Mouse (Mus musculus) MEL (cell line): ENCODE data around the gene Klf16. TPM values are rescaled to one million over a fixed set of nuclear protein-coding genes. Genes with fewer than 3 reads are reported as not detected.
A peak's percentile ranks its signal among the peaks of the same experiment; 100 is the strongest.

Source experiments
- DNase-seq: peaks from one replicate; pipeline ENCODE4 v3.0.0; 2011; ENCODE audit warnings: low read depth, low spot score
- H3K27ac ChIP-seq: 2 replicates; pipeline ENCODE4 v1.5.1; 2012; ENCODE audit warnings: low read depth, mild to moderate bottlenecking, control low read depth, low read length, moderate library complexity; ENCODE audit not compliant: control insufficient read depth
- H3K27me3 ChIP-seq, 2 experiments: fragments of 150-350 bp in 1 of 2; sonication (generic) in 1 of 2; 2 replicates each; pipeline ENCODE4 v1.6.1; 2012; ENCODE audit warnings: low read length in 2 of 2, mild to moderate bottlenecking in 2 of 2, improper control_type of control experiment in 1 of 2, moderate library complexity in 1 of 2; ENCODE audit not compliant: insufficient read depth in 2 of 2, control insufficient read depth in 1 of 2
- H3K36me3 ChIP-seq, 2 experiments: 2 replicates each; pipeline ENCODE4 v1.6.1; 2012 to 2014; ENCODE audit warnings: low read length in 2 of 2, improper control_type of control experiment in 1 of 2, inconsistent platforms in 1 of 2, mild to moderate bottlenecking in 1 of 2; ENCODE audit not compliant: insufficient read depth in 2 of 2, control insufficient read depth in 1 of 2
- H3K4me1 ChIP-seq, 2 experiments: fragments of 150-350 bp in 1 of 2; sonication (generic) in 1 of 2; 2 replicates each; pipeline ENCODE4 v1.6.1; 2012; ENCODE audit warnings: low read length in 2 of 2, improper control_type of control experiment in 1 of 2, mild to moderate bottlenecking in 1 of 2; ENCODE audit not compliant: insufficient read depth in 2 of 2, control insufficient read depth in 1 of 2
- H3K4me3 ChIP-seq, 2 experiments: fragments of 150-350 bp in 1 of 2; sonication (generic) in 1 of 2; 2 replicates each; pipeline ENCODE4 v1.5.1; 2012; ENCODE audit warnings: low read depth in 2 of 2, low read length in 2 of 2, mild to moderate bottlenecking in 2 of 2, moderate library complexity in 2 of 2, control low read depth in 1 of 2, improper control_type of control experiment in 1 of 2; ENCODE audit not compliant: control insufficient read depth in 1 of 2, insufficient read depth in 1 of 2
- H3K79me2 ChIP-seq: 2 replicates; pipeline ENCODE4 v1.6.1; 2012; ENCODE audit warnings: mild to moderate bottlenecking, low read length, moderate library complexity; ENCODE audit not compliant: control insufficient read depth, poor library complexity, insufficient read depth
- H3K9ac ChIP-seq: 2 replicates; pipeline ENCODE4 v1.6.1; 2012; ENCODE audit warnings: low read depth, mild to moderate bottlenecking, control low read depth, low read length, moderate library complexity; ENCODE audit not compliant: control insufficient read depth, poor library complexity, severe bottlenecking
- H3K9me3 ChIP-seq: fragments of 150-350 bp; sonication (generic); replicated peaks from 2 replicates; pipeline ENCODE4 v1.6.1; 2012; ENCODE audit warnings: mild to moderate bottlenecking, low read length, improper control_type of control experiment, moderate library complexity; ENCODE audit not compliant: insufficient read depth
- BHLHE40 ChIP-seq: IDR thresholded peaks from 2 replicates; pipeline ENCODE4 v1.6.1; 2012; ENCODE audit warnings: low read depth, mild to moderate bottlenecking, inconsistent platforms, low read length, improper control_type of control experiment, borderline replicate concordance
- CHD1 ChIP-seq: IDR thresholded peaks from 2 replicates; pipeline ENCODE4 v1.6.1; 2012; ENCODE audit warnings: low read depth, mild to moderate bottlenecking, inconsistent platforms, low read length, improper control_type of control experiment
- CHD2 ChIP-seq: IDR thresholded peaks from 2 replicates; pipeline ENCODE4 v1.6.1; 2011; ENCODE audit warnings: low read length, improper control_type of control experiment
- ELF1 ChIP-seq: IDR thresholded peaks from 2 replicates; pipeline ENCODE4 v1.6.1; 2014; ENCODE audit warnings: low read depth, mild to moderate bottlenecking, inconsistent platforms, low read length, improper control_type of control experiment, moderate library complexity
- EP300 ChIP-seq, 2 experiments: IDR thresholded peaks; 2 replicates each; pipeline ENCODE4 v1.6.1; 2011; ENCODE audit warnings: improper control_type of control experiment in 2 of 2, low read length in 2 of 2, low read depth in 1 of 2, mild to moderate bottlenecking in 1 of 2
- ETS1 ChIP-seq: IDR thresholded peaks from 2 replicates; pipeline ENCODE4 v1.6.1; 2012; ENCODE audit warnings: low read depth, mild to moderate bottlenecking, inconsistent platforms, low read length, improper control_type of control experiment, moderate library complexity
- GATA1 ChIP-seq: IDR thresholded peaks from 2 replicates; pipeline ENCODE4 v1.6.1; 2011; ENCODE audit warnings: low read depth, low read length, improper control_type of control experiment
- HCFC1 ChIP-seq: IDR thresholded peaks from 2 replicates; pipeline ENCODE4 v1.6.1; 2012; ENCODE audit warnings: low read depth, mild to moderate bottlenecking, inconsistent platforms, low read length, improper control_type of control experiment, moderate library complexity
- JUND ChIP-seq: IDR thresholded peaks from 2 replicates; pipeline ENCODE4 v1.6.1; 2011; ENCODE audit warnings: low read depth, mild to moderate bottlenecking, improper control_type of control experiment, low read length
- KAT2A ChIP-seq: conservative IDR thresholded peaks from 2 replicates; pipeline ENCODE4 v1.6.1; 2012; ENCODE audit warnings: low read depth, low read length, improper control_type of control experiment, inconsistent platforms
- MAFK ChIP-seq: IDR thresholded peaks from 2 replicates; pipeline ENCODE4 v1.6.1; 2011; ENCODE audit warnings: low read depth, mild to moderate bottlenecking, low read length, improper control_type of control experiment, borderline replicate concordance
- MAZ ChIP-seq: IDR thresholded peaks from 2 replicates; pipeline ENCODE4 v1.6.1; 2012; ENCODE audit warnings: low read depth, mild to moderate bottlenecking, inconsistent platforms, low read length, improper control_type of control experiment
- MEF2A ChIP-seq: IDR thresholded peaks from 2 replicates; pipeline ENCODE4 v1.6.1; 2014; ENCODE audit warnings: low read depth, mild to moderate bottlenecking, inconsistent platforms, low read length, improper control_type of control experiment; ENCODE audit not compliant: poor library complexity, insufficient replicate concordance, severe bottlenecking; ENCODE audit errors: extremely low read depth
- MXI1 ChIP-seq: IDR thresholded peaks from 2 replicates; pipeline ENCODE4 v1.6.1; 2011; ENCODE audit warnings: mild to moderate bottlenecking, low read depth, low read length, improper control_type of control experiment
- MYB ChIP-seq: IDR thresholded peaks from 2 replicates; pipeline ENCODE4 v1.6.1; 2011; ENCODE audit warnings: mild to moderate bottlenecking, low read depth, low read length, improper control_type of control experiment
- MYC ChIP-seq: IDR thresholded peaks from 2 replicates; pipeline ENCODE4 v1.6.1; 2011; ENCODE audit warnings: low read depth, mild to moderate bottlenecking, low read length, improper control_type of control experiment, moderate library complexity
- NELFE ChIP-seq: IDR thresholded peaks from 2 replicates; pipeline ENCODE4 v1.6.1; 2011; ENCODE audit warnings: low read depth, low read length, improper control_type of control experiment
- NRF1 ChIP-seq: IDR thresholded peaks from 2 replicates; pipeline ENCODE4 v1.6.1; 2014; ENCODE audit warnings: low read depth, mild to moderate bottlenecking, inconsistent platforms, low read length, improper control_type of control experiment, moderate library complexity; ENCODE audit not compliant: poor library complexity, insufficient read depth, severe bottlenecking
- POLR2A ChIP-seq, 2 experiments: IDR thresholded peaks; 2 replicates each; pipeline ENCODE4 v1.6.1; 2011 to 2012; ENCODE audit warnings: low read length in 2 of 2, mild to moderate bottlenecking in 2 of 2, control low read depth in 1 of 2, improper control_type of control experiment in 1 of 2, low read depth in 1 of 2, moderate library complexity in 1 of 2; ENCODE audit not compliant: control insufficient read depth in 1 of 2, insufficient read depth in 1 of 2, poor library complexity in 1 of 2
- POLR2AphosphoS2 ChIP-seq: IDR thresholded peaks from 2 replicates; pipeline ENCODE4 v1.6.1; 2011; ENCODE audit warnings: low read length, improper control_type of control experiment
- POLR2AphosphoS5 ChIP-seq: IDR thresholded peaks from 2 replicates; pipeline ENCODE4 v1.6.1; 2012; ENCODE audit warnings: low read depth, borderline replicate concordance, mild to moderate bottlenecking, inconsistent platforms, low read length, moderate library complexity, mixed read lengths
- RAD21 ChIP-seq: IDR thresholded peaks from 2 replicates; pipeline ENCODE4 v1.6.1; 2011; ENCODE audit warnings: mild to moderate bottlenecking, low read depth, low read length, improper control_type of control experiment
- SMC3 ChIP-seq: IDR thresholded peaks from 2 replicates; pipeline ENCODE4 v1.6.1; 2011; ENCODE audit warnings: low read depth, low read length, improper control_type of control experiment
- TAL1 ChIP-seq: IDR thresholded peaks from 2 replicates; pipeline ENCODE4 v1.6.1; 2012; ENCODE audit warnings: mild to moderate bottlenecking, inconsistent platforms, low read length, moderate library complexity, mixed read lengths
- TBP ChIP-seq: IDR thresholded peaks from 2 replicates; pipeline ENCODE4 v1.8.0; 2011; ENCODE audit warnings: low read depth, low read length, improper control_type of control experiment
- TCF12 ChIP-seq: IDR thresholded peaks from 2 replicates; pipeline ENCODE4 v1.6.1; 2014; ENCODE audit warnings: low read depth, mild to moderate bottlenecking, inconsistent platforms, low read length, improper control_type of control experiment, moderate library complexity
- UBTF ChIP-seq: IDR thresholded peaks from 2 replicates; pipeline ENCODE4 v1.6.1; 2012; ENCODE audit warnings: low read depth, mild to moderate bottlenecking, inconsistent platforms, low read length, improper control_type of control experiment, moderate library complexity, borderline replicate concordance; ENCODE audit not compliant: insufficient read depth
- USF2 ChIP-seq, 2 experiments: IDR thresholded peaks; 2 replicates each; pipeline ENCODE4 v1.6.1; 2011 to 2012; ENCODE audit warnings: improper control_type of control experiment in 2 of 2, low read length in 2 of 2, borderline replicate concordance in 1 of 2, inconsistent platforms in 1 of 2, low read depth in 1 of 2, mild to moderate bottlenecking in 1 of 2; ENCODE audit not compliant: insufficient read depth in 1 of 2
- ZMIZ1 ChIP-seq: IDR thresholded peaks from 2 replicates; pipeline ENCODE4 v1.6.1; 2012; ENCODE audit warnings: low read depth, mild to moderate bottlenecking, inconsistent platforms, low read length, improper control_type of control experiment, moderate library complexity
- polyA plus RNA-seq, 2 experiments: library from polyadenylated mRNA; stranded (reverse) in 1 of 2; unstranded in 1 of 2; fragments of >175 nt in 1 of 2; fragments of >200 nt in 1 of 2; gene quantifications; 2 replicates each; pipeline versions ENCODE4 v1.2.1 to v1.2.4; 2012; ENCODE audit warnings: low replicate concordance in 2 of 2, low read depth in 1 of 2; ENCODE audit not compliant: insufficient read length in 2 of 2, insufficient read depth in 1 of 2, missing spikeins in 1 of 2
- total RNA-seq: library from RNA; depleted of rRNA; stranded (reverse); fragments of 300-350 nt; gene quantifications from 2 replicates; pipeline ENCODE4 v1.2.3, GENCODE M21; 2012

The Klf16 gene
- total and polyA plus RNA-seq, 3 experiments: 37.1 to 51.1 TPM; not detected in 1

- Histone ChIP-seq H3K9ac (peak overlapping the region; percentile 92), H3K27me3 (no peaks in the 10 kb centered on the region), H3K27ac (peak overlapping the region; percentile 40), H3K4me1 (peaks cover 8 to 17% of the 10 kb centered on the region in 2 experiments), H3K4me3 (peak overlapping the region; percentile 78 to 91), H3K9me3 (no peaks in the 10 kb centered on the region), H3K36me3 (peaks cover 2 to 15% of the 10 kb centered on the region in 2 experiments; a peak in 3 of 4 replicates)
- DNase-seq: no peak
- TF ChIP-seq NRF1 (no peak), JUND (no peak), MEF2A (no peak), CHD2 (no peak), MYB (no peak), USF2 (IDR thresholded peaks at IDR 0.05; ENCODE audit: borderline replicate concordance in 1 of 2, insufficient read depth in 1 of 2, low read depth in 1 of 2, low read length in 2 of 2) (no peak), TBP (no peak), NELFE (no peak), MXI1 (no peak), SMC3 (no peak), MAFK (no peak), ELF1 (no peak), UBTF (no peak), POLR2AphosphoS5 (no peak), RAD21 (no peak), MAZ (no peak), ZMIZ1 (no peak)
- TF ChIP-seq, all 39 proteins: peak for 0
- H3K79me2 ChIP-seq: peaks cover 37% of the 10 kb centered on the region
These were observed 26.2 kb upstream of the Klf16 start for GRCm38 (mm10) chr10:80603364-80603763.

GRCm38 (mm10) chr10:80602698-80603325 is 25.7 kb upstream of the Klf16 start, which contains the start of the genes Scamp4 and Adat3:
Gene Scamp4, plus strand, starts transcription at chr10:80602872.
Gene Adat3, plus strand, starts transcription at chr10:80602880.
- Histone ChIP-seq H3K9ac (peak within 1 kb of the TSS; percentile 92), H3K4me1 (peaks cover 8 to 17% of the 10 kb centered on the region in 2 experiments), H3K36me3 (peaks cover 0 to 15% of the 10 kb centered on the region in 2 experiments; a peak in 2 of 4 replicates), H3K4me3 (peak within 1 kb of the TSS; percentile 78 to 91), H3K9me3 (no peaks in the 10 kb centered on the region), H3K79me2 (peaks cover 37% of the 10 kb centered on the region), H3K27me3 (no peaks in the 10 kb centered on the region), H3K27ac (peak within 1 kb of the TSS; percentile 90)
- peak; percentile 98 for DNase-seq
- peak; percentile 69; the same call in 1 of the 2 replicates for TF ChIP-seq KAT2A
- TF ChIP-seq TCF12: peak; percentile 81
- TF ChIP-seq EP300 (IDR thresholded peaks at IDR 0.05; ENCODE audit: low read depth in 1 of 2, low read length in 2 of 2): peak; percentile 35 to 75; a peak in 3 of 4 replicates
- peak; percentile 86 for TF ChIP-seq NRF1
- TF ChIP-seq MXI1: peak; percentile 97
- peak; percentile 76 for TF ChIP-seq GATA1
- TF ChIP-seq CHD2: no peak
- TF ChIP-seq JUND: no peak
- TF ChIP-seq CHD1: no peak
- TF ChIP-seq ETS1: peak; percentile 94
- TF ChIP-seq BHLHE40: peak; percentile 80; the same call in 1 of the 2 replicates
- peak; percentile 72 for TF ChIP-seq MYB
- TF ChIP-seq ZMIZ1: peak; percentile 85
- TF ChIP-seq ELF1: peak; percentile 91
- TF ChIP-seq HCFC1: peak; percentile 91
- peak; percentile 82 to 94 for TF ChIP-seq POLR2A (IDR thresholded peaks at IDR 0.05; ENCODE audit: control insufficient read depth in 1 of 2, insufficient read depth in 1 of 2, low read depth in 1 of 2, low read length in 2 of 2, poor library complexity in 1 of 2)
- TF ChIP-seq POLR2AphosphoS2: peak; percentile 94
- TF ChIP-seq MYC: peak; percentile 92
- TF ChIP-seq TAL1: peak; percentile 63
